Mouse (Mus musculus) small intestine, adult 10 weeks (tissue): ENCODE measurements around the gene Cope. TPM values are rescaled to one million over a fixed set of nuclear protein-coding genes. Genes with fewer than 3 reads are reported as not detected.

Source experiments
- polyA plus RNA-seq: library from polyadenylated mRNA; stranded (reverse); fragments of 350-450 nt; fragmentation: Illumina TruSeq; extraction: RNeasy Lipid Tissue Mini Kit (QIAGEN cat#74804); gene quantifications from one replicate; pipeline ENCODE4 v1.2.3, GENCODE M21; 2014; ENCODE audit warnings: low replicate concordance

Gene Cope
- 0.59 TPM for polyA plus RNA-seq

GRCm38 (mm10) chr8:70302358-70302890 is at the start of gene Cope, which contains the start of gene Ddx49:
Gene Cope (plus strand): TSS chr8:70302518.
Gene Ddx49 (minus strand): TSS chr8:70302489.

DNA sequence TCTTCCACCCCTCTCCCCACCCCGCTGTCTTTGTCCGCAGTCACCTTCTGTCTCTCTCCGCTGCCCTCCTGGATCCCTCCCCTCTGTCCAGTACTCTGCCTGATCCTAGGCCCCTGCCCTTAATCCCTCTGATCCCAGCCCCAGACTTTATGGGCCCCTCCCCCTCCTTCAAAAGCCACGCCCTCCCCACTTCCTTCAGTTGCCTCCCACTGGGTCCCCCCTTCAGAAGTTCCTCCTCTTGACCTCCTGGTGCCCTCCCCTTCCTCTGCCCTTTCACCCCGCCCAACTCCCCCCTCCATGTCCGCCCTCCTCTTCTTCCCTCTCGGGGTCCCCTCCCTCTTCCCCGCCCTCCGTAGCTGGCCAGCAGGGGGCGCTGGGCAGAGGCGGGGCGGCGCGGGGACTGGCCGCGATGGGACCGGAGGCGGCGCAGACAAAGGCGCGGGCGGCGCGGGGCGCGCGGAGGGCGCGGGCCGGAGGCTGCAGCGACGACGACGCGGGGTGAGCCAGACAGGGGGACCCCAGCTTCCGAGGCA is 19.6 kb upstream of the Cope start, which contains the start of gene Homer3:
Homer3 (plus strand) TSS at position 225 of the 533 bp plus-strand sequence.

GRCm38 (mm10) chr8:70315624-70316510 is 13.5 kb downstream of the Cope start, which contains the start of gene Cers1:
Gene Cers1 (plus strand): TSS chr8:70315775.

GRCm38 (mm10) chr8:70329124-70329834 is 27.0 kb downstream of the Cope start, which contains the start of gene Gdf1:
Gene Gdf1 (plus strand): TSS chr8:70329817.

DNA sequence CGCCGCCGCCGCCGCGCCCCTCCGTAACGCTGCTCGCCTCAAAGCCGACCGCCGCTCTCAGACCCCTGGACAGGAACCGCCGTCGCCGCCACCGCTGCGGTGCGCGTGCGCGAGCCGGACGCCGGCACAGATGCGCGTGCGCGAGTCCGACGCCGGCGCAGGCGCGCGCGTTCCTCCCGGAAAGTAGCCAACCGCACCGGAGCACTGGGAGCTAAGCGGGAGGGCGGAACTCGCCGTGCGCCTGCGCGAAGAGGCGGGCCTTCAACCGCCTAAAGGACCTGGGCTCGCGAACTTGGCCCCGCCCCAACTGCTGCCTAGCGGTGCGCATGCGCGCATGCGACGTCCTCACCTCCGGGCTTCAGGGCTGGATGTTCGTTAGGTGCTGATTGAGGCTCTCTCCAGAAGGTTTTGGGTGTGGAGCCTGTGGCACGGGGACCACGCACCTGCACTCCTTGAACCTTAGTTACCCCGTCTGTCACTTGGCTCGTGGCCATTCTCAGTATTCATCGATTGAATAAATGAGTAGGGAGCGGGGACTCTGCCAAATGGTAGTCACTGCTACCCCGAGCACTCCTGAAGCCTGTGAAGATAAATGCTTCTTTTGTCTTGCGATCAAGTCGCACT is 51.0 kb downstream of the Cope start, which contains the start of gene Upf1:
Upf1 (minus strand) TSS at position 85 of the 624 bp plus-strand sequence.

Other genes with a start within 250 kb of the Cope start
- gene Tm6sf2, start 229.6 kb upstream of the Cope start, polyA plus RNA-seq, result 30.1 TPM
- gene Hapln4, start 219.1 kb upstream of the Cope start, polyA plus RNA-seq, result 0.15 TPM
- gene Ncan, start 181.6 kb upstream of the Cope start, polyA plus RNA-seq, result not detected
- 0.37 TPM for gene Nr2c2ap, start 171.2 kb upstream of the Cope start, polyA plus RNA-seq
- 0.33 TPM for gene Rfxank, start 163.4 kb upstream of the Cope start, polyA plus RNA-seq
- 2.0 TPM for gene Borcs8, start 163.0 kb upstream of the Cope start, polyA plus RNA-seq
- not detected for gene Mef2b, start 162.8 kb upstream of the Cope start, polyA plus RNA-seq
- gene Tmem161a, start 130.2 kb upstream of the Cope start, polyA plus RNA-seq, result 3.5 TPM
- 1.2 TPM for gene Slc25a42, start 90.2 kb upstream of the Cope start, polyA plus RNA-seq
- 2.9 TPM for gene Sugp2, start 68.3 kb upstream of the Cope start, polyA plus RNA-seq
- 0.71 TPM for gene Armc6, start 68.1 kb upstream of the Cope start, polyA plus RNA-seq
- gene Homer3, start 19.7 kb upstream of the Cope start, polyA plus RNA-seq, result not detected
- gene Ddx49, start within 50 bp of the Cope start, polyA plus RNA-seq, result 4.1 TPM
- not detected for gene Cers1, start 13.3 kb downstream of the Cope start, polyA plus RNA-seq
- gene Gdf1, start 27.3 kb downstream of the Cope start, polyA plus RNA-seq, result not detected
- gene Upf1, start 50.8 kb downstream of the Cope start, polyA plus RNA-seq, result 2.2 TPM
- gene Comp, start 71.0 kb downstream of the Cope start, polyA plus RNA-seq, result not detected
- gene Crtc1, start 137.1 kb downstream of the Cope start, polyA plus RNA-seq, result 1.2 TPM
- 0.67 TPM for gene Klhl26, start 174.4 kb downstream of the Cope start, polyA plus RNA-seq
- not detected for gene Tmem59l, start 184.8 kb downstream of the Cope start, polyA plus RNA-seq
- gene Crlf1, start 190.6 kb downstream of the Cope start, polyA plus RNA-seq, result not detected
- not detected for gene Rex1bd, start 204.2 kb downstream of the Cope start, polyA plus RNA-seq
- 2.6 TPM for gene Uba52, start 208.3 kb downstream of the Cope start, polyA plus RNA-seq
- 3.3 TPM for gene Fkbp8, start 225.2 kb downstream of the Cope start, polyA plus RNA-seq
- 4.3 TPM for gene Kxd1, start 225.4 kb downstream of the Cope start, polyA plus RNA-seq
- 0.74 TPM for gene Ell, start 236.9 kb downstream of the Cope start, polyA plus RNA-seq